Mouse (Mus musculus): ENCODE measurements around the gene Ctsz.

Gene Ctsz

GRCm38 (mm10) chr2:174441898-174442297 lies 3.1 kb upstream of the Ctsz start:
- no peak for DNase-seq (ENCODE audit: low spot score in 2 of 2)

GRCm38 (mm10) chr2:174439961-174440360 lies 1.1 kb upstream of the Ctsz start:
- DNase-seq (ENCODE audit: low spot score in 2 of 2): no peak

- DNase-seq (ENCODE audit: low spot score in 2 of 2): no peak
These were observed 605 bp upstream of the Ctsz start for GRCm38 (mm10) chr2:174439450-174439838.

- no peak for DNase-seq (ENCODE audit: low spot score in 2 of 2)
These were observed 658 bp downstream of the Ctsz start for GRCm38 (mm10) chr2:174438181-174438580.

- DNase-seq (ENCODE audit: low spot score in 2 of 2): no peak
These were observed 1.2 kb downstream of the Ctsz start for GRCm38 (mm10) chr2:174437697-174437982.

GRCm38 (mm10) chr2:174436916-174437696 lies 1.7 kb downstream of the Ctsz start:
- no peak for DNase-seq (ENCODE audit: low spot score in 2 of 2)

GRCm38 (mm10) chr2:174436076-174436701 lies 2.6 kb downstream of the Ctsz start:
- DNase-seq (ENCODE audit: low spot score in 2 of 2): no peak

GRCm38 (mm10) chr2:174434943-174435342 lies 3.9 kb downstream of the Ctsz start:
- DNase-seq (ENCODE audit: low spot score in 2 of 2): no peak

GRCm38 (mm10) chr2:174428996-174429591 lies 9.7 kb downstream of the Ctsz start:
- DNase-seq (ENCODE audit: low spot score in 2 of 2): no peak

- DNase-seq (ENCODE audit: low spot score in 2 of 2): no peak
These were observed 10.6 kb downstream of the Ctsz start for GRCm38 (mm10) chr2:174428076-174428835.

GRCm38 (mm10) chr2:174426856-174427255 lies 12.0 kb downstream of the Ctsz start:
- no peak for DNase-seq (ENCODE audit: low spot score in 2 of 2)

GRCm38 (mm10) chr2:174424301-174425085 lies 14.3 kb downstream of the Ctsz start:
- DNase-seq (ENCODE audit: low spot score in 2 of 2): no peak

GRCm38 (mm10) chr2:174421107-174421506 lies 17.7 kb downstream of the Ctsz start:
- DNase-seq (ENCODE audit: low spot score in 2 of 2): no peak

- DNase-seq (ENCODE audit: low spot score in 2 of 2): peak; percentile 89 to 90
These were observed 23.0 kb downstream of the Ctsz start, which contains the start of gene Nelfcd for GRCm38 (mm10) chr2:174415731-174416310. Nelfcd (plus strand) TSS chr2:174415804.

- no peak for DNase-seq (ENCODE audit: low spot score in 2 of 2)
These were observed 23.7 kb downstream of the Ctsz start for GRCm38 (mm10) chr2:174415001-174415730.

GRCm38 (mm10) chr2:174413127-174413526 lies 25.7 kb downstream of the Ctsz start:
- DNase-seq (ENCODE audit: low spot score in 2 of 2): no peak

GRCm38 (mm10) chr2:174410222-174410621 lies 28.6 kb downstream of the Ctsz start:
- DNase-seq (ENCODE audit: low spot score in 2 of 2): no peak

GRCm38 (mm10) chr2:174400396-174400795 lies 38.4 kb downstream of the Ctsz start:
- no peak for DNase-seq (ENCODE audit: low spot score in 2 of 2)

- DNase-seq (ENCODE audit: low spot score in 2 of 2): no peak
These were observed 41.0 kb downstream of the Ctsz start for GRCm38 (mm10) chr2:174397881-174398280.

- no peak for DNase-seq (ENCODE audit: low spot score in 2 of 2)
These were observed 41.8 kb downstream of the Ctsz start for GRCm38 (mm10) chr2:174397065-174397464.

Data from urinary bladder, adult 18-20 months (tissue).